ENCODE assay signal across 9 mouse cellular contexts in the genomic region with DNA sequence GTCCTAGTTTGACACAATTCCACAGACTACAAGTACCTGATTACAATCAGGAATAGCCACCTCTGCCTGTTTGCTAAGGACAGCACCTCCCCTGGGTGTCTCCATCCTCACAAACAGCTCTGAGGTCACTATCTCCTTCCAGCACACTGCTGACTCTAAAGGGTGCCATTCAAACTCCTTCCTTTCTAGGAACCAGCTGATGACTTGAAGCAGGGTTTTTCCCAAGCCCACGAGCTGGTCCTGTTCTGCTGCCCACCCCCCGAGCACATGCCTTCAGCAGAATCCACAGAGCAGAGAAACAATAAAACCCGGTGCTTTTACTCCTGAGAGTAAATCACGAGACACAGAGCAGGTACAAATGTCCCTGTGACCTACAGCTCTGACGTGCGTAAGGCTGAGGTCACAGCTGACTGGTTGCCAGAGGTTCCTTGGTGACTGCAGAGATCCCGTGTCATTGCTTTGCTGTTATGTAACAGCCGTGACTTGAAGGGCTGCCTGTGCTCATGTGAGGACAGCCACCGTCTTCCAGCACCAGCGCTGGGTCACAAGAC.
A peak's percentile ranks its signal among the peaks of the same experiment; 100 is the strongest.
DNase-seq lines count a peak whose midpoint lies in the region; ATAC-seq and TF ChIP-seq lines count a peak whose summit lies in the region.
"Had no signal": no experiment of that assay in that cellular context is flagged by ENCODE, and none has a peak within 500 bp of the region (broad histone marks: within the 10 kb centered on the region; RNA-seq: fewer than 3 reads in every experiment).

No protein-coding gene starts in this region.

- no peak overlapping the region for H3K9ac ChIP-seq in hindbrain, postnatal 0 days (replicated peaks; ENCODE audit: low read length)

- intact Hi-C loops in gastrocnemius, adult 2 months (cut with DNase I): no loop called here

- peak; percentile 92 to 97 for DNase-seq in adrenal gland, adult (ENCODE audit: inconsistent age in 2 of 2, low spot score in 1 of 2)
- DNase-seq in adrenal gland, postnatal 4 days (ENCODE audit: low spot score in 2 of 2): no peak
- DNase-seq in adrenal gland, postnatal 14 days: peak; percentile 88
- DNase-seq in gastrocnemius, adult 2 months: peak; percentile 89
- no peak for DNase-seq in hindbrain, postnatal 0 days (ENCODE audit: low spot score)
- peak; percentile 71 for DNase-seq in lung, postnatal 10 days
- DNase-seq in left cerebral cortex, adult 8-10 months (ENCODE audit: low spot score in 2 of 2): no peak

- H3K27ac ChIP-seq in gastrocnemius, adult 2 months: peak overlapping the region; percentile 86
- H3K27ac ChIP-seq in hindbrain, postnatal 0 days: no peak overlapping the region

- H3K36me3 ChIP-seq in hindbrain, postnatal 0 days (ENCODE audit: insufficient read depth, low read length): no peaks in the 10 kb centered on the region

- no peaks in the 10 kb centered on the region for H3K9me3 ChIP-seq in hindbrain, postnatal 0 days (ENCODE audit: low read length)

- 40% methylated on average over 10 of the region's 10 CpGs for WGBS in hindbrain, postnatal 0 days

- no peak for TF ChIP-seq CTCF in gastrocnemius, adult 2 months (IDR thresholded peaks at IDR 0.05)
- TF ChIP-seq CTCF in hindbrain, postnatal 0 days (IDR thresholded peaks at IDR 0.05; ENCODE audit: low read depth): no peak

- ATAC-seq in hindbrain, postnatal 0 days: peak; percentile 56; the same call in 1 of the 2 replicates
- no peak for ATAC-seq in erythroblast, adult 5-6 weeks (replicated peaks; ENCODE audit: low FRiP score, poor library complexity, severe bottlenecking)

- peak overlapping the region; percentile 34; the same call in 1 of the 2 replicates for H3K4me3 ChIP-seq in gastrocnemius, adult 2 months
- H3K4me3 ChIP-seq in hindbrain, postnatal 0 days (ENCODE audit: low read length): no peak overlapping the region
- H3K4me3 ChIP-seq: erythroblast, embryonic 14.5 days had no signal

- H3K4me1 ChIP-seq in hindbrain, postnatal 0 days (ENCODE audit: insufficient read depth, low read length): peaks cover 8% of the 10 kb centered on the region; the same call in 1 of the 2 replicates

- H3K4me2 ChIP-seq in hindbrain, postnatal 0 days (ENCODE audit: low read depth, low read length): no peak overlapping the region

- H3K27me3 ChIP-seq in hindbrain, postnatal 0 days (ENCODE audit: insufficient read depth, low read length): no peaks in the 10 kb centered on the region

Comparison
In these comparisons a context has a peak if more than half of its experiments do, and no peak if none do; other contexts are left out.
1. DNase-seq: peak in adrenal gland, adult (2 of 2), adrenal gland, postnatal 14 days (single experiment), gastrocnemius, adult 2 months (single experiment) and lung, postnatal 10 days (single experiment); none in adrenal gland, postnatal 4 days (0 of 2), hindbrain, postnatal 0 days (single experiment) and left cerebral cortex, adult 8-10 months (0 of 2).